Mouse (Mus musculus): ENCODE measurements around the gene Gdap1l1.
A peak's percentile ranks its signal among the peaks of the same experiment; 100 is the strongest.

Gdap1l1 gene

GRCm38 (mm10) chr2:163466771-163467170 lies 28.5 kb downstream of the Gdap1l1 start:
- DNase-seq: no peak

- DNase-seq: no peak
Observed at GRCm38 (mm10) chr2:163467585-163467984, 29.3 kb downstream of the Gdap1l1 start.

GRCm38 (mm10) chr2:163468866-163469265 lies 30.6 kb downstream of the Gdap1l1 start:
- DNase-seq: no peak

GRCm38 (mm10) chr2:163469711-163470110 lies 31.4 kb downstream of the Gdap1l1 start:
- no peak for DNase-seq

GRCm38 (mm10) chr2:163471136-163471535 lies 32.9 kb downstream of the Gdap1l1 start:
- DNase-seq: no peak

- no peak for DNase-seq
Observed at GRCm38 (mm10) chr2:163471710-163472465, 33.6 kb downstream of the Gdap1l1 start.

GRCm38 (mm10) chr2:163472466-163472851 lies 34.2 kb downstream of the Gdap1l1 start, which contains the start of gene Fitm2:
Fitm2 (minus strand) TSS chr2:163472629.
- peak; percentile 96 for DNase-seq

- DNase-seq: no peak
Observed at GRCm38 (mm10) chr2:163480191-163480825, 42.0 kb downstream of the Gdap1l1 start.

GRCm38 (mm10) chr2:163481539-163482029 lies 43.3 kb downstream of the Gdap1l1 start:
- peak; percentile 42 for DNase-seq

- no peak for DNase-seq
Observed at GRCm38 (mm10) chr2:163487360-163487759, 49.1 kb downstream of the Gdap1l1 start.

GRCm38 (mm10) chr2:163489725-163490291 lies 51.5 kb downstream of the Gdap1l1 start:
- DNase-seq: no peak

- DNase-seq: no peak
Observed at GRCm38 (mm10) chr2:163490656-163491055, 52.4 kb downstream of the Gdap1l1 start.

GRCm38 (mm10) chr2:163491351-163491750 lies 53.1 kb downstream of the Gdap1l1 start:
- DNase-seq: no peak

- DNase-seq: no peak
Observed at GRCm38 (mm10) chr2:163492018-163492417, 53.7 kb downstream of the Gdap1l1 start, which contains the start of gene R3hdml. R3hdml (plus strand) TSS chr2:163492318.

GRCm38 (mm10) chr2:163493031-163493430 lies 54.8 kb downstream of the Gdap1l1 start:
- DNase-seq: no peak

GRCm38 (mm10) chr2:163493976-163494375 lies 55.7 kb downstream of the Gdap1l1 start:
- no peak for DNase-seq

- no peak for DNase-seq
Observed at GRCm38 (mm10) chr2:163494456-163494855, 56.2 kb downstream of the Gdap1l1 start.

GRCm38 (mm10) chr2:163502219-163502618 lies 63.9 kb downstream of the Gdap1l1 start:
- no peak for DNase-seq

GRCm38 (mm10) chr2:163503191-163503590 lies 64.9 kb downstream of the Gdap1l1 start:
- DNase-seq: no peak

Data from liver (tissue).